Mouse (Mus musculus) CH12.LX (cell line): ENCODE results near the gene St6galnac6.

Experiments
- CTCF ChIP-seq, 2 experiments: IDR thresholded peaks in 1 of 2; conservative IDR thresholded peaks in 1 of 2; 2 replicates each; pipeline ENCODE4 v1.5.1; 2011 to 2012; ENCODE audit warnings: low read depth in 2 of 2, low read length in 2 of 2, improper control_type of control experiment in 1 of 2, inconsistent platforms in 1 of 2, mild to moderate bottlenecking in 1 of 2, moderate library complexity in 1 of 2
- EP300 ChIP-seq: IDR thresholded peaks from 2 replicates; pipeline ENCODE4 v1.6.1; 2011; ENCODE audit warnings: low read length, improper control_type of control experiment
- IRF4 ChIP-seq: IDR thresholded peaks from 2 replicates; pipeline ENCODE4 v1.6.1; 2014; ENCODE audit warnings: low read depth, mild to moderate bottlenecking, inconsistent platforms, low read length, improper control_type of control experiment
- JUND ChIP-seq: conservative IDR thresholded peaks from 2 replicates; pipeline ENCODE4 v1.6.1; 2011; ENCODE audit warnings: low read depth, low read length, improper control_type of control experiment
- MAZ ChIP-seq: IDR thresholded peaks from 2 replicates; pipeline ENCODE4 v1.6.1; 2012; ENCODE audit warnings: low read depth, mild to moderate bottlenecking, inconsistent platforms, low read length, improper control_type of control experiment, moderate library complexity
- MEF2A ChIP-seq: IDR thresholded peaks from 2 replicates; pipeline ENCODE4 v1.6.1; 2014; ENCODE audit warnings: low read depth, mild to moderate bottlenecking, inconsistent platforms, low read length, improper control_type of control experiment, borderline replicate concordance
- MXI1 ChIP-seq: IDR thresholded peaks from 2 replicates; pipeline ENCODE4 v1.6.1; 2011; ENCODE audit warnings: mild to moderate bottlenecking, low read depth, low read length, improper control_type of control experiment
- POLR2A ChIP-seq: IDR thresholded peaks from 2 replicates; pipeline ENCODE4 v1.6.1; 2011; ENCODE audit warnings: low read depth, mild to moderate bottlenecking, improper control_type of control experiment, low read length
- TBP ChIP-seq: conservative IDR thresholded peaks from 2 replicates; pipeline ENCODE4 v1.6.1; 2011; ENCODE audit warnings: low read depth, low read length, improper control_type of control experiment
- TCF12 ChIP-seq: IDR thresholded peaks from 2 replicates; pipeline ENCODE4 v1.6.1; 2014; ENCODE audit warnings: low read depth, mild to moderate bottlenecking, inconsistent platforms, low read length, improper control_type of control experiment
- ZKSCAN1 ChIP-seq: IDR thresholded peaks from 2 replicates; pipeline ENCODE4 v1.6.1; 2012; ENCODE audit warnings: low read depth, inconsistent platforms, low read length, improper control_type of control experiment, borderline replicate concordance

- TF ChIP-seq CTCF (conservative IDR thresholded peaks at IDR 0.05 in 1 of 2, IDR thresholded peaks at IDR 0.05 in 1 of 2; ENCODE audit: low read depth in 2 of 2, low read length in 2 of 2) (no peak), MXI1 (no peak), IRF4 (no peak), TBP (no peak), POLR2A (no peak), ZKSCAN1 (no peak), MEF2A (no peak), MAZ (no peak), JUND (no peak), TCF12 (no peak), EP300 (no peak)
Observed at GRCm38 (mm10) chr2:32555484-32555883, 44.0 kb upstream of the St6galnac6 start.
